Mouse (Mus musculus) olfactory bulb, adult 2 months (tissue): ENCODE measurements around the gene Gdf5.

Experiments used
- CTCF ChIP-seq: fragments of 200-500 bp; IDR thresholded peaks from 2 replicates; pipeline ENCODE4 v1.5.1; 2012; ENCODE audit warnings: low read depth, mild to moderate bottlenecking, low read length, moderate library complexity; ENCODE audit not compliant: insufficient read depth
- POLR2A ChIP-seq: fragments of 200-500 bp; IDR thresholded peaks from 2 replicates; pipeline ENCODE4 v1.6.1; 2012; ENCODE audit warnings: mild to moderate bottlenecking, low read depth, low read length, moderate library complexity; ENCODE audit not compliant: insufficient read depth

GRCm38 (mm10) chr2:155985776-155986175 is 40.6 kb upstream of the Gdf5 start:
- TF ChIP-seq CTCF (no peak), POLR2A (no peak)
